Mouse (Mus musculus) heart, embryonic 11.5 days (tissue): ENCODE measurements at regions not wholly inside any gene's neighbourhood (a gene's known extent, or its start where the extent isn't known, plus 50 kb on each side); places are given as distances from the start of the nearest gene placed in this dataset.
A peak's percentile ranks its signal among the peaks of the same experiment; 100 is the strongest.

Experiments
- ATAC-seq: fragments of 200-750 bp; cut with Nextera tagmentation; replicated peaks from 2 replicates; pipeline ENCODE4 v1.8.0; 2017; ENCODE audit warnings: moderate library complexity; ENCODE audit not compliant: insufficient number of reproducible peaks, low FRiP score, low TSS enrichment
- H3K27ac ChIP-seq: fragments of 300-500 bp; sonication (generic); 2 replicates; pipeline ENCODE4 v1.5.1; 2014; ENCODE audit warnings: mild to moderate bottlenecking, low read depth, low read length
- H3K27me3 ChIP-seq: fragments of 300-500 bp; sonication (generic); 2 replicates; pipeline ENCODE4 v1.6.1; 2014; ENCODE audit warnings: mild to moderate bottlenecking, low read length, mixed read lengths; ENCODE audit not compliant: control insufficient read depth, insufficient read depth
- H3K36me3 ChIP-seq: fragments of 300-500 bp; sonication (generic); 2 replicates; pipeline ENCODE4 v1.6.1; 2014; ENCODE audit warnings: mild to moderate bottlenecking, low read length, moderate library complexity, mixed read lengths; ENCODE audit not compliant: control insufficient read depth, insufficient read depth
- H3K4me1 ChIP-seq: fragments of 300-500 bp; sonication (generic); 2 replicates; pipeline ENCODE4 v1.6.1; 2014; ENCODE audit warnings: low read length; ENCODE audit not compliant: control insufficient read depth, insufficient read depth
- H3K4me2 ChIP-seq: fragments of 300-500 bp; sonication (generic); 2 replicates; pipeline ENCODE4 v1.6.1; 2014; ENCODE audit warnings: mild to moderate bottlenecking, moderate library complexity
- H3K4me3 ChIP-seq: fragments of 300-500 bp; sonication (generic); 2 replicates; pipeline ENCODE4 v1.5.1; 2014; ENCODE audit warnings: low read depth, low read length
- H3K9ac ChIP-seq: fragments of 300-500 bp; sonication (generic); 2 replicates; pipeline ENCODE4 v1.6.1; 2014; ENCODE audit warnings: mild to moderate bottlenecking, low read depth, low read length, moderate library complexity
- H3K9me3 ChIP-seq: fragments of 300-500 bp; sonication (generic); replicated peaks from 2 replicates; pipeline ENCODE4 v1.6.1; 2016; ENCODE audit warnings: low read length; ENCODE audit not compliant: control insufficient read depth
- WGBS: fragments of 180-500 bp; shearing (Covaris S2); extraction: QIAGEN DNeasy Blood & Tissue Kit; methylation state at CpG from one replicate; pipeline ENCODE4 v1.1.7; 2014; ENCODE audit not compliant: insufficient replicate concordance; 5-methylcytosine and 5-hydroxymethylcytosine counted together

GRCm38 (mm10) chr8:102345392-102345791 lies 440.1 kb downstream of the Cdh11 start:
- H3K4me2 ChIP-seq, result no peak overlapping the region
- no peaks in the 10 kb centered on the region for H3K27me3 ChIP-seq
- H3K4me1 ChIP-seq, result no peaks in the 10 kb centered on the region
- H3K27ac ChIP-seq, result no peak overlapping the region
- no peak overlapping the region for H3K4me3 ChIP-seq
- WGBS, result 34% methylated on average over 1 of the region's 1 CpGs
- no peaks in the 10 kb centered on the region for H3K9me3 ChIP-seq
- no peak overlapping the region for H3K9ac ChIP-seq
- ATAC-seq, result peak; percentile 55
- H3K36me3 ChIP-seq, result no peaks in the 10 kb centered on the region

DNA sequence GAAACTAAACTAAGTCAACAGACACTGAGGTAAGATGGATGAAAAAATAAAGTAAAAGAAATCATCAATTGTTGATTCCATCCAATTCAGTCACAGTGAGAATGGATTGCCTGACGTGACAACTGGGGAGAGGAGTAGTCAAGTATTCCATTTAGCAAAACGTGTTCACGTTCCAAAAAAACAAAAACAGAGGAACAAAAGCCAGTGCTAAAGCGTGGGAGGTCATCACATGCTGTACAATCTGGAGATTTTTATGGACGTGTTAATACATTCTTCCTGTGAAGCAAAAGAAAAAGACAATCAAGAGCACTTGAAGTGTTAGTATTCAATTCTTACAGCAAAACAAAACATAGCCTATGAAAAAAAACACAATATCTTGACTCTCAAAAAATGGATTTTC lies 452.9 kb downstream of the Cdh11 start:
- H3K9ac ChIP-seq, result no peak overlapping the region

GRCm38 (mm10) chr8:102331151-102331550 lies 454.3 kb downstream of the Cdh11 start:
- H3K4me1 ChIP-seq, result no peaks in the 10 kb centered on the region
- H3K9me3 ChIP-seq, result no peaks in the 10 kb centered on the region
- no peaks in the 10 kb centered on the region for H3K27me3 ChIP-seq
- WGBS, result 79% methylated on average over 4 of the region's 4 CpGs
- H3K27ac ChIP-seq, result no peak overlapping the region
- no peak overlapping the region for H3K4me2 ChIP-seq
- no peak overlapping the region for H3K4me3 ChIP-seq
- no peak for ATAC-seq
- H3K9ac ChIP-seq, result no peak overlapping the region
- H3K36me3 ChIP-seq, result no peaks in the 10 kb centered on the region

More for the DNA sequence above, 452.9 kb downstream of the Cdh11 start:
- no peaks in the 10 kb centered on the region for H3K4me1 ChIP-seq
- no peak for ATAC-seq
- H3K27ac ChIP-seq, result no peak overlapping the region
- no peaks in the 10 kb centered on the region for H3K36me3 ChIP-seq
- H3K4me3 ChIP-seq, result no peak overlapping the region
- no peak overlapping the region for H3K4me2 ChIP-seq
- no peaks in the 10 kb centered on the region for H3K27me3 ChIP-seq
- WGBS, result 75% methylated on average over 5 of the region's 5 CpGs
- no peaks in the 10 kb centered on the region for H3K9me3 ChIP-seq

- H3K36me3 ChIP-seq, result no peaks in the 10 kb centered on the region
- WGBS, result 69% methylated on average over 1 of the region's 1 CpGs
- H3K9ac ChIP-seq, result no peak overlapping the region
- H3K27me3 ChIP-seq, result no peaks in the 10 kb centered on the region
- H3K4me1 ChIP-seq, result no peaks in the 10 kb centered on the region
- no peaks in the 10 kb centered on the region for H3K9me3 ChIP-seq
- H3K4me3 ChIP-seq, result no peak overlapping the region
- H3K4me2 ChIP-seq, result no peak overlapping the region
- ATAC-seq, result no peak
- no peak overlapping the region for H3K27ac ChIP-seq
Measured at GRCm38 (mm10) chr8:102329955-102330354, 455.5 kb downstream of the Cdh11 start.
